Mouse (Mus musculus) activated CD4-positive, CD25-positive, alpha-beta regulatory T cell, adult 9 weeks (primary cell): ENCODE measurements around the gene Ddr2. TPM values are rescaled to one million over a fixed set of nuclear protein-coding genes. Genes with fewer than 3 reads are reported as not detected.

ENCODE experiments used
- polyA plus RNA-seq: library from polyadenylated mRNA; unstranded; fragments of 100-300 nt; shearing (Covaris generic); gene quantifications from one replicate; pipeline ENCODE4 v1.2.1, GENCODE M21; 2017

Gene Ddr2
- polyA plus RNA-seq: not detected

GRCm38 (mm10) chr1:170110516-170111332 is at the start of gene Ddr2:
Gene Ddr2 (minus strand): TSS chr1:170110762.

GRCm38 (mm10) chr1:169968792-169969515 is 141.6 kb downstream of the Ddr2 start, which contains the start of gene Hsd17b7:
Gene Hsd17b7 (minus strand): TSS chr1:169969241.

GRCm38 (mm10) chr1:169928454-169928971 is 182.0 kb downstream of the Ddr2 start, which contains the start of gene Ccdc190:
Gene Ccdc190 (plus strand): TSS chr1:169928648.

Other genes with a start within 250 kb of the Ddr2 start
- not detected for gene Ccdc190, start 182.1 kb downstream of the Ddr2 start, polyA plus RNA-seq
- gene Hsd17b7, start 141.5 kb downstream of the Ddr2 start, polyA plus RNA-seq: 10.1 TPM
- gene Uap1, start 64.2 kb upstream of the Ddr2 start, polyA plus RNA-seq: 15.9 TPM
- gene Uhmk1, start 104.6 kb upstream of the Ddr2 start, polyA plus RNA-seq: 4.6 TPM
- gene Sh2d1b2, start 122.0 kb upstream of the Ddr2 start, polyA plus RNA-seq: not detected
- gene Sh2d1b1, start 166.6 kb upstream of the Ddr2 start, polyA plus RNA-seq: 0.11 TPM
- gene Gm7694, start 195.6 kb upstream of the Ddr2 start, polyA plus RNA-seq: not detected
- not detected for gene Spata46, start 198.0 kb upstream of the Ddr2 start, polyA plus RNA-seq